Mouse (Mus musculus) MEL (cell line): ENCODE results near the gene Ly6g6c. TPM values are rescaled to one million over a fixed set of nuclear protein-coding genes. Genes with fewer than 3 reads are reported as not detected.

Experiments
- DNase-seq: peaks from one replicate; pipeline ENCODE4 v3.0.0; 2011; ENCODE audit warnings: low read depth, low spot score
- H3K27ac ChIP-seq: 2 replicates; pipeline ENCODE4 v1.5.1; 2012; ENCODE audit warnings: low read depth, mild to moderate bottlenecking, control low read depth, low read length, moderate library complexity; ENCODE audit not compliant: control insufficient read depth
- H3K27me3 ChIP-seq, 2 experiments: fragments of 150-350 bp in 1 of 2; sonication (generic) in 1 of 2; 2 replicates each; pipeline ENCODE4 v1.6.1; 2012; ENCODE audit warnings: low read length in 2 of 2, mild to moderate bottlenecking in 2 of 2, improper control_type of control experiment in 1 of 2, moderate library complexity in 1 of 2; ENCODE audit not compliant: insufficient read depth in 2 of 2, control insufficient read depth in 1 of 2
- H3K36me3 ChIP-seq, 2 experiments: 2 replicates each; pipeline ENCODE4 v1.6.1; 2012 to 2014; ENCODE audit warnings: low read length in 2 of 2, improper control_type of control experiment in 1 of 2, inconsistent platforms in 1 of 2, mild to moderate bottlenecking in 1 of 2; ENCODE audit not compliant: insufficient read depth in 2 of 2, control insufficient read depth in 1 of 2
- H3K4me1 ChIP-seq, 2 experiments: fragments of 150-350 bp in 1 of 2; sonication (generic) in 1 of 2; 2 replicates each; pipeline ENCODE4 v1.6.1; 2012; ENCODE audit warnings: low read length in 2 of 2, improper control_type of control experiment in 1 of 2, mild to moderate bottlenecking in 1 of 2; ENCODE audit not compliant: insufficient read depth in 2 of 2, control insufficient read depth in 1 of 2
- H3K4me3 ChIP-seq, 2 experiments: fragments of 150-350 bp in 1 of 2; sonication (generic) in 1 of 2; 2 replicates each; pipeline ENCODE4 v1.5.1; 2012; ENCODE audit warnings: low read depth in 2 of 2, low read length in 2 of 2, mild to moderate bottlenecking in 2 of 2, moderate library complexity in 2 of 2, control low read depth in 1 of 2, improper control_type of control experiment in 1 of 2; ENCODE audit not compliant: control insufficient read depth in 1 of 2, insufficient read depth in 1 of 2
- H3K79me2 ChIP-seq: 2 replicates; pipeline ENCODE4 v1.6.1; 2012; ENCODE audit warnings: mild to moderate bottlenecking, low read length, moderate library complexity; ENCODE audit not compliant: control insufficient read depth, poor library complexity, insufficient read depth
- H3K9ac ChIP-seq: 2 replicates; pipeline ENCODE4 v1.6.1; 2012; ENCODE audit warnings: low read depth, mild to moderate bottlenecking, control low read depth, low read length, moderate library complexity; ENCODE audit not compliant: control insufficient read depth, poor library complexity, severe bottlenecking
- H3K9me3 ChIP-seq: fragments of 150-350 bp; sonication (generic); replicated peaks from 2 replicates; pipeline ENCODE4 v1.6.1; 2012; ENCODE audit warnings: mild to moderate bottlenecking, low read length, improper control_type of control experiment, moderate library complexity; ENCODE audit not compliant: insufficient read depth
- CTCF ChIP-seq, 3 experiments: IDR thresholded peaks in 2 of 3; conservative IDR thresholded peaks in 1 of 3; 2 replicates each; pipeline ENCODE4 v1.5.1; 2011 to 2012; ENCODE audit warnings: low read length in 3 of 3, low read depth in 2 of 3, mild to moderate bottlenecking in 2 of 3, improper control_type of control experiment in 1 of 3, inconsistent platforms in 1 of 3, mixed read lengths in 1 of 3, moderate library complexity in 1 of 3; ENCODE audit not compliant: control insufficient read depth in 1 of 3, insufficient read depth in 1 of 3, poor library complexity in 1 of 3, severe bottlenecking in 1 of 3
- ELF1 ChIP-seq: IDR thresholded peaks from 2 replicates; pipeline ENCODE4 v1.6.1; 2014; ENCODE audit warnings: low read depth, mild to moderate bottlenecking, inconsistent platforms, low read length, improper control_type of control experiment, moderate library complexity
- ETS1 ChIP-seq: IDR thresholded peaks from 2 replicates; pipeline ENCODE4 v1.6.1; 2012; ENCODE audit warnings: low read depth, mild to moderate bottlenecking, inconsistent platforms, low read length, improper control_type of control experiment, moderate library complexity
- GATA1 ChIP-seq: IDR thresholded peaks from 2 replicates; pipeline ENCODE4 v1.6.1; 2011; ENCODE audit warnings: low read depth, low read length, improper control_type of control experiment
- MAX ChIP-seq: IDR thresholded peaks from 2 replicates; pipeline ENCODE4 v1.6.1; 2011; ENCODE audit warnings: low read length, improper control_type of control experiment
- MAZ ChIP-seq: IDR thresholded peaks from 2 replicates; pipeline ENCODE4 v1.6.1; 2012; ENCODE audit warnings: low read depth, mild to moderate bottlenecking, inconsistent platforms, low read length, improper control_type of control experiment
- MXI1 ChIP-seq: IDR thresholded peaks from 2 replicates; pipeline ENCODE4 v1.6.1; 2011; ENCODE audit warnings: mild to moderate bottlenecking, low read depth, low read length, improper control_type of control experiment
- POLR2A ChIP-seq, 2 experiments: IDR thresholded peaks; 2 replicates each; pipeline ENCODE4 v1.6.1; 2011 to 2012; ENCODE audit warnings: low read length in 2 of 2, mild to moderate bottlenecking in 2 of 2, control low read depth in 1 of 2, improper control_type of control experiment in 1 of 2, low read depth in 1 of 2, moderate library complexity in 1 of 2; ENCODE audit not compliant: control insufficient read depth in 1 of 2, insufficient read depth in 1 of 2, poor library complexity in 1 of 2
- RCOR1 ChIP-seq: IDR thresholded peaks from 2 replicates; pipeline ENCODE4 v1.6.1; 2012; ENCODE audit warnings: low read depth, mild to moderate bottlenecking, inconsistent platforms, low read length, improper control_type of control experiment
- TAL1 ChIP-seq: IDR thresholded peaks from 2 replicates; pipeline ENCODE4 v1.6.1; 2012; ENCODE audit warnings: mild to moderate bottlenecking, inconsistent platforms, low read length, moderate library complexity, mixed read lengths
- USF1 ChIP-seq: IDR thresholded peaks from 2 replicates; pipeline ENCODE4 v1.6.1; 2014; ENCODE audit warnings: low read depth, mild to moderate bottlenecking, inconsistent platforms, low read length, improper control_type of control experiment, moderate library complexity
- USF2 ChIP-seq, 2 experiments: IDR thresholded peaks; 2 replicates each; pipeline ENCODE4 v1.6.1; 2011 to 2012; ENCODE audit warnings: improper control_type of control experiment in 2 of 2, low read length in 2 of 2, borderline replicate concordance in 1 of 2, inconsistent platforms in 1 of 2, low read depth in 1 of 2, mild to moderate bottlenecking in 1 of 2; ENCODE audit not compliant: insufficient read depth in 1 of 2
- ZC3H11A ChIP-seq: IDR thresholded peaks from 2 replicates; pipeline ENCODE4 v1.6.1; 2012; ENCODE audit warnings: low read depth, mild to moderate bottlenecking, inconsistent platforms, low read length, improper control_type of control experiment
- polyA plus RNA-seq, 2 experiments: library from polyadenylated mRNA; stranded (reverse) in 1 of 2; unstranded in 1 of 2; fragments of >175 nt in 1 of 2; fragments of >200 nt in 1 of 2; gene quantifications; 2 replicates each; pipeline versions ENCODE4 v1.2.1 to v1.2.4; 2012; ENCODE audit warnings: low replicate concordance in 2 of 2, low read depth in 1 of 2; ENCODE audit not compliant: insufficient read length in 2 of 2, insufficient read depth in 1 of 2, missing spikeins in 1 of 2
- total RNA-seq: library from RNA; depleted of rRNA; stranded (reverse); fragments of 300-350 nt; gene quantifications from 2 replicates; pipeline ENCODE4 v1.2.3, GENCODE M21; 2012

The Ly6g6c gene
- total and polyA plus RNA-seq, 3 experiments: 0.24 TPM; not detected in 2

GRCm38 (mm10) chr17:35079778-35080177 is 14.6 kb downstream of the Ly6g6c start (continued):
- peak; percentile 17 to 53 (median 43); a peak in 5 of 6 replicates for TF ChIP-seq CTCF (IDR thresholded peaks at IDR 0.05 in 2 of 3, conservative IDR thresholded peaks at IDR 0.05 in 1 of 3; ENCODE audit: control insufficient read depth in 1 of 3, insufficient read depth in 1 of 3, low read depth in 2 of 3, low read length in 3 of 3, poor library complexity in 1 of 3, severe bottlenecking in 1 of 3)
- peak; percentile 99 for TF ChIP-seq GATA1

- no peak for DNase-seq
- H3K4me3 ChIP-seq: peak overlapping the region; percentile 3 to 19; a peak in 2 of 4 replicates
- TF ChIP-seq USF2 (IDR thresholded peaks at IDR 0.05; ENCODE audit: borderline replicate concordance in 1 of 2, insufficient read depth in 1 of 2, low read depth in 1 of 2, low read length in 2 of 2): no peak
- TF ChIP-seq MAZ: no peak
- TF ChIP-seq RCOR1: no peak
- TF ChIP-seq POLR2A (IDR thresholded peaks at IDR 0.05; ENCODE audit: control insufficient read depth in 1 of 2, insufficient read depth in 1 of 2, low read depth in 1 of 2, low read length in 2 of 2, poor library complexity in 1 of 2): peak in 1 of 2 experiments; percentile 31; a peak in 1 of 4 replicates
- H3K9ac ChIP-seq: peak overlapping the region; percentile 50
- no peaks in the 10 kb centered on the region for H3K79me2 ChIP-seq
- peak overlapping the region; percentile 94 for H3K27ac ChIP-seq
- H3K4me1 ChIP-seq: peaks cover 20 to 52% of the 10 kb centered on the region in 2 experiments
- no peaks in the 10 kb centered on the region for H3K9me3 ChIP-seq
- no peaks in the 10 kb centered on the region for H3K27me3 ChIP-seq
- peaks cover 0 to 38% of the 10 kb centered on the region in 2 experiments; a peak in 2 of 4 replicates for H3K36me3 ChIP-seq
Observed at GRCm38 (mm10) chr17:35080248-35080647, 15.1 kb downstream of the Ly6g6c start.

GRCm38 (mm10) chr17:35080710-35081109 is 15.5 kb downstream of the Ly6g6c start:
- Histone ChIP-seq H3K4me3 (peak overlapping the region in 1 of 2 experiments; percentile 2; a peak in 1 of 4 replicates), H3K4me1 (peaks cover 20 to 56% of the 10 kb centered on the region in 2 experiments)
- TF ChIP-seq MAX (peak; percentile 30; the same call in 1 of the 2 replicates), ETS1 (0 out of 2 replicates have a peak, but pooled peaks have one; percentile 6), GATA1 (no peak), TAL1 (0 out of 2 replicates have a peak, but pooled peaks have one; percentile 25), MXI1 (no peak), USF1 (peak; percentile 71), ELF1 (no peak), ZC3H11A (no peak)
- TF ChIP-seq, all 39 proteins: peak for 4
- H3K27ac ChIP-seq: peak overlapping the region; percentile 94
- no peaks in the 10 kb centered on the region for H3K27me3 ChIP-seq
- H3K36me3 ChIP-seq: peaks cover 0 to 42% of the 10 kb centered on the region in 2 experiments; a peak in 2 of 4 replicates
- DNase-seq: peak; percentile 73
- H3K9ac ChIP-seq: peak overlapping the region; percentile 50
- H3K9me3 ChIP-seq: no peaks in the 10 kb centered on the region
- no peaks in the 10 kb centered on the region for H3K79me2 ChIP-seq
